Mouse (Mus musculus) kidney, embryonic 16.5 days (tissue): ENCODE measurements around the gene Rgs9. TPM values are rescaled to one million over a fixed set of nuclear protein-coding genes. Genes with fewer than 3 reads are reported as not detected.

ENCODE experiments used
- ATAC-seq: fragments of 200-750 bp; cut with Nextera tagmentation; 2 replicates; pipeline ENCODE4 v1.8.0; 2017; ENCODE audit warnings: moderate TSS enrichment; ENCODE audit not compliant: low FRiP score, low TSS enrichment
- H3K27ac ChIP-seq: fragments of 300-500 bp; sonication (generic); 2 replicates; pipeline ENCODE4 v1.5.1; 2014; ENCODE audit warnings: low read length
- H3K27me3 ChIP-seq: fragments of 300-500 bp; sonication (generic); 2 replicates; pipeline ENCODE4 v1.6.1; 2014; ENCODE audit warnings: low read length, control low read depth, mixed read lengths; ENCODE audit not compliant: insufficient read depth
- H3K36me3 ChIP-seq: fragments of 300-500 bp; sonication (generic); 2 replicates; pipeline ENCODE4 v1.6.1; 2014; ENCODE audit warnings: low read length, control low read depth, mixed read lengths; ENCODE audit not compliant: insufficient read depth
- H3K4me1 ChIP-seq: fragments of 300-500 bp; sonication (generic); 2 replicates; pipeline ENCODE4 v1.6.1; 2014; ENCODE audit warnings: low read length, control low read depth, mixed read lengths; ENCODE audit not compliant: insufficient read depth
- H3K4me2 ChIP-seq: fragments of 300-500 bp; sonication (generic); replicated peaks from 2 replicates; pipeline ENCODE4 v1.6.1; 2014; ENCODE audit warnings: low read depth, low read length
- H3K4me3 ChIP-seq: fragments of 300-500 bp; sonication (generic); 2 replicates; pipeline ENCODE4 v1.5.1; 2014; ENCODE audit warnings: mild to moderate bottlenecking, low read length
- H3K9ac ChIP-seq: fragments of 300-500 bp; sonication (generic); replicated peaks from 2 replicates; pipeline ENCODE4 v1.6.1; 2014; ENCODE audit warnings: low read length
- H3K9me3 ChIP-seq: fragments of 300-500 bp; sonication (generic); 2 replicates; pipeline ENCODE4 v1.6.1; 2016; ENCODE audit warnings: low read length, control low read depth
- WGBS: fragments of 180-500 bp; shearing (Covaris S2); extraction: QIAGEN DNeasy Blood & Tissue Kit; methylation state at CpG from one replicate; pipeline ENCODE4 v1.1.7; 2014; 5-methylcytosine and 5-hydroxymethylcytosine counted together
- polyA plus RNA-seq: library from polyadenylated mRNA; unstranded; fragments of >200 nt; fragmentation: Nextera tagmentation; extraction: Ambion mirVana; gene quantifications from 2 replicates; pipeline ENCODE4 v1.2.1, GENCODE M21; 2015

Gene Rgs9
- polyA plus RNA-seq, 1 experiment from 2014 or later = 1.2 TPM

DNA sequence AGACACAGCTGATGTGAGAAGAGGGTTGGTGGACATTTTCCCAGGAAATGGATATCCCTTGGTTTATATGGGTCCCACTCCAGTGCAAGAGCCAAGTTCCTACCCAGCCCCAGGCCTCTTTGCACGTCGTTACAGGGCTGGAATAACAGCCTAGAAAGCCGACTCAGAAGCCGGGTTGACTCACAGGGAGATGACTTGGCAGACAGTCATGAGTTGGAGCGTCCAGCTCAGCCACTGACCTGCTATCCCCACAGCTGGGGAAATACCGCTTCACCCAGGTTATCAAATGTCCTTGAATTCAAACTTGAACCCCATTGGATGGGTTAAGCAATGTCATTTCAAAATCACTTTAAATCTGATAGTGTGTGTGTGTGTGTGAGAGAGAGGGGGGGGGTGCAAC, 34.8 kb upstream of the Rgs9 start:
- Histone ChIP-seq H3K4me3 (no peak overlapping the region), H3K9ac (no peak overlapping the region), H3K27ac (no peak overlapping the region), H3K9me3 (no peaks in the 10 kb centered on the region), H3K36me3 (no peaks in the 10 kb centered on the region), H3K4me1 (peaks cover 4% of the 10 kb centered on the region; the same call in 1 of the 2 replicates), H3K27me3 (no peaks in the 10 kb centered on the region), H3K4me2 (no peak overlapping the region)
- no peak for ATAC-seq
- WGBS = 59% methylated on average over 6 of the region's 6 CpGs

DNA sequence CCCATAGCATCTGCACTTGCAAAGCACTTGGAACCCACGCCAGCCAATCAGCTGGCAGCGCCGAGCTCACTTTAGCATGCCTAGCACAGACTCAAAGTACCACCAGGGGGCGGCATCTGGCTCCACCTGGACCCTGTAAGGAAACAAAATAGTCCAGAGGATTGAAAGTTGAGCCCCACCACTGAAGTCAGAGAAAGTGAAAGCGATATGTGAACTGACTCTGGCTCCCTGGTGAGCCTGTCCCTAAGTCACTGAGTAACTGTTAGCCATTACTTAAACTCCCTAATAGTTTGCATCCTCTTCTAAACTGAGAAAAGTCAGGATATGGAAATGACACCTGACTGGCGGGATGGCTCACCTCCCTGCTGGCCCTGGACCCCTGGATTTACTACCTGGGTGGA, 33.5 kb upstream of the Rgs9 start:
- Histone ChIP-seq H3K9me3 (no peaks in the 10 kb centered on the region), H3K27me3 (no peaks in the 10 kb centered on the region), H3K27ac (no peak overlapping the region), H3K4me2 (peak overlapping the region; percentile 62), H3K9ac (peak overlapping the region; percentile 64), H3K4me1 (peaks cover 4% of the 10 kb centered on the region; the same call in 1 of the 2 replicates), H3K4me3 (peak overlapping the region; percentile 44), H3K36me3 (no peaks in the 10 kb centered on the region)
- ATAC-seq = peak; percentile 95
- WGBS = 5% methylated on average over 6 of the region's 6 CpGs

DNA sequence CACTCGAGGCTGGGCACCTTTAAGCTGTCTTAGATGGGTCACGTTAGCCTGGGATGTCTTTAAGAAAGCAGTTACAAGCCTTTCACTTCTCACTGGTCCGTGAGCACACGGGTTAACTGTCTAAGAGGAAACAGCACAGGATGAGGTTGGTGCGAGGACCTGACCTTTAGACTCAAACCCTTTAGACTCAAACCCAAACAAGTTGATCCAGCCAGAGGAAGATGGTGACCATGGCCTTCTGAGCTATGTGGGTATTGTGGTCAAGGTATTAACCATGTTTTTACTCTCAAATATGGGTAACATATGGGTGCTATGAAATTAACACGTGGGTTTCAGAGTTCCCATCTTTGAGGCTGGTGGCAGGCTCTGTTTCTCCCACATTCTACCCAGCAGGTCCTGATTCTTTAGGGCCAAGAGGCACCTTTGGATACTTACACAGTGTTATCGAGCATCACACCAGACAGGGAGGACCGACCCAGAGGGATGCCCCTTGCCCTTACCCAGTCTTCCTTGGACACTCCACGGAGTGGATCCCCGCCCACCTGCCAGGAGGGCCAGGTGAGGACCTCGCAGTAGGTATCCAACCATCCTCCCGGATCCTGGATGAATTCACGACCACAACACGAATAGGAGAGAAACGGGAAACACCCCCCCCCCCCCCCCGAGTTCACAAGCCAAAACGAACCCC, 32.9 kb upstream of the Rgs9 start:
- H3K9me3 ChIP-seq = no peaks in the 10 kb centered on the region
- peaks cover 4% of the 10 kb centered on the region; the same call in 1 of the 2 replicates for H3K4me1 ChIP-seq
- H3K27me3 ChIP-seq = no peaks in the 10 kb centered on the region
- H3K9ac ChIP-seq = no peak overlapping the region
- no peaks in the 10 kb centered on the region for H3K36me3 ChIP-seq
- whole genome bisulfite sequencing = 35% methylated on average over 17 of the region's 17 CpGs
- ATAC-seq = peak; percentile 71
- peak overlapping the region; percentile 44 for H3K4me3 ChIP-seq
- peak overlapping the region; percentile 62 for H3K4me2 ChIP-seq
- no peak overlapping the region for H3K27ac ChIP-seq

DNA sequence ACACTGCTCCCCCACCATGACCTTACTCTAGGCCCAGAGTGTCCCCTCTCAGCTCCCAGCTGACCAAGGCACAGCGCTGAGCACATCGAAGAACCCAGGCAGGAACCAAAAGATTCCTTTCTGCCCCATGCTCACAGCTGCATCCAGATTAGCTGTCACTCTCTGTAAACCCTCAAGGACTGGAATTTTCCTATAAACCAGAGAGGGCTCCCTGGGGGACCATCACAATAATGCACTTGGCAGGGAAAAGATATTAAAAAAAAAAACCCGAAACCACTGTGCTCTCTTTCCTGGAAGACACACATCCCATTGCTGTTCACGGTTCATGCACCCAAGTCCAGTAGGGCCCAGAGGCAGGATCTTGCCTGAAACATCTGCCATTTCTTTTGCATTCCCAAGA, 31.4 kb upstream of the Rgs9 start:
- Histone ChIP-seq H3K9me3 (no peaks in the 10 kb centered on the region), H3K36me3 (no peaks in the 10 kb centered on the region), H3K4me3 (no peak overlapping the region), H3K9ac (no peak overlapping the region), H3K4me2 (no peak overlapping the region), H3K27me3 (no peaks in the 10 kb centered on the region), H3K4me1 (peaks cover 4% of the 10 kb centered on the region; the same call in 1 of the 2 replicates), H3K27ac (no peak overlapping the region)
- no peak for ATAC-seq
- 56% methylated on average over 4 of the region's 4 CpGs for WGBS

DNA sequence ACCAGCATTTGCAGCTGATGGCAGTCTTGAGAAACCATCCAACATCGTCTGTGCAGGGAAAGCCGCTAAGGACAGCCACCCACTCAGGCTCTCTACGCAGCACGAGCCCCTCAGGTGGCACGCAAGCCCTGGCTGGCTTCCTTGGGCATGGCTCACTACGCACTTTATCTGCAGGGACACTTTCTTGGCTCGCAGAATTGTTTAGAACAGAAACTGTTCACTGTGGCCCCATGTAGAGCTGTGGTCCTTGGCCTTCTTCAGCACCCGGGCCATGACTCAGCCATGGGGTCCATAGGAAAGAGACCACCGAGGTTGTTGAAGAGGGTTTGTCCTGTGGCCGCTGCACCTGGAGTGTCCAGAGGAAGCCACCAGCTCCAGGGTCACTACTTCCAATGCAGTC, 30.0 kb upstream of the Rgs9 start:
- Histone ChIP-seq H3K27me3 (no peaks in the 10 kb centered on the region), H3K36me3 (no peaks in the 10 kb centered on the region), H3K4me2 (no peak overlapping the region), H3K9me3 (no peaks in the 10 kb centered on the region), H3K9ac (no peak overlapping the region), H3K4me3 (no peak overlapping the region), H3K4me1 (peaks cover 4% of the 10 kb centered on the region; the same call in 1 of the 2 replicates), H3K27ac (no peak overlapping the region)
- 87% methylated on average over 10 of the region's 10 CpGs for WGBS
- no peak for ATAC-seq

DNA sequence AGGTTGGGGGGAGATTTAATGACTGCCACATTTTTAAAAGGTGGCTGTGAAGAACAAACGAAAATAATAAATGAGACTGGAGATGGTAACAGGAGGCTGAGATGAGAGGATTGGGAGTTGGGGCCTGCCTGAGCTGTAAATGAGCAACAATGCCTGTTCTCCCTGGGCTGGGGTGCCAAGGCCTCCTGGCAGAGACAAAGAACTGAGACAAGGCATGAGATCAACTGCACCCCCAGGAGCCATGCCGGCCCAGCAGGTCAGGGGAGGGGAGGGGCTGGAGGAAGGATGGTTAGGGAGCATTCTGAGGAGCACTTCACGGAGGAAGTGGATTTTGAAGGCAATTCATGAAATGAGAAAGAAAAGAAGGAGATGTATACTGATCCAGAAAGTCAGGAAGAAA, 29.5 kb upstream of the Rgs9 start:
- WGBS = 42% methylated on average over 3 of the region's 3 CpGs
- no peak for ATAC-seq

DNA sequence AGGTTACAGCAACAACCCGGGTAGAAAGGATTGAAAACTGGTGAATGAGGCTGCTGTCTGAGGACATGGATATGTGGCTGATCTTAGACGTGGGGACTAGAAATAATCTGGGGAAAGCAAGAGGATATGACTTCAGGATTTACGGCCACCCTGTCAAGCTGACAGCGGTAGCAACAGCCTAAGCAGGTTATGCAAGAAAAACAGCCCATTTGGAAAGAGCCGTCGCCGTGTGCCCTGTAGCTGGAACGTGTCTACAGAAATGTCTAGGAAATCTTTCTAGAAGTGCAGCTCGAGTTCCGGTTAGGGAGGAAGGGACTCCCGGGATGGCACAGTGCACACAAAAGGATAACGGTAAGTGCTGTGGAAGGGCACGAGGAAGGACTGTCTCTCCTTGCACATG, 28.3 kb upstream of the Rgs9 start:
- H3K36me3 ChIP-seq = no peaks in the 10 kb centered on the region

More for the DNA sequence above, 29.5 kb upstream of the Rgs9 start:
- Histone ChIP-seq H3K4me3 (no peak overlapping the region), H3K27ac (no peak overlapping the region), H3K36me3 (no peaks in the 10 kb centered on the region), H3K9me3 (no peaks in the 10 kb centered on the region), H3K9ac (no peak overlapping the region), H3K4me1 (peaks cover 4% of the 10 kb centered on the region; the same call in 1 of the 2 replicates), H3K4me2 (no peak overlapping the region), H3K27me3 (no peaks in the 10 kb centered on the region)

DNA sequence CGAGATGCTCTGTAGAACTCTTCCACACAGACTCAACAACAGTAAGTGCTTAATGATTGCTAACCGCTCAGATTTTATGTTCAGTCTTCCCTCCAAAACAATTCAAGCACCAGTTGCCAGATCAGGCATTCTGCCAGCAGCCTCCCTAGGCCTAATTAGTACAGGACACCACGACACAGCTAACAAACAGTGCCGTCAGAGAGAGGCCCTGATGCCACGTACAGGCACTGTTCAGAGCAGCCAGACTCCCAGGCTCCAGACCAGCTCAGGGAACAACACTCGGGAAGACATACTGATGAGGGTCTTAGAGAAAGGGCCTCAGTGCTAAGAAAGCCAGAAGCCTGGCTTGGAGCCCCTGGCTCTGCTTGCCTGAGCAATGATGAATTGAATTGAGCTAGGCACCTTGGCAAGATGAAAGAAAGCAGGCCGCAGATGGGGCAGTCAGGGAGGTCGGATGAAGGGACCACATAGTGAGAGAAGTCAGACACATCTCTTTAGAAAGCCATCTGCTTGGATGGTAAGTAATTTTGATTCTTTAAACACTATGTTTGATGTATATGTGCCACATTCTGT, 22.5 kb upstream of the Rgs9 start:
- Histone ChIP-seq H3K4me2 (no peak overlapping the region), H3K36me3 (no peaks in the 10 kb centered on the region), H3K27ac (no peak overlapping the region), H3K4me1 (no peaks in the 10 kb centered on the region), H3K4me3 (no peak overlapping the region), H3K27me3 (no peaks in the 10 kb centered on the region), H3K9me3 (no peaks in the 10 kb centered on the region), H3K9ac (no peak overlapping the region)
- 61% methylated on average over 8 of the region's 8 CpGs for WGBS
- ATAC-seq = no peak

More for the DNA sequence above, 28.3 kb upstream of the Rgs9 start:
- Histone ChIP-seq H3K9ac (no peak overlapping the region), H3K9me3 (no peaks in the 10 kb centered on the region), H3K27me3 (no peaks in the 10 kb centered on the region), H3K4me2 (no peak overlapping the region), H3K4me1 (no peaks in the 10 kb centered on the region), H3K4me3 (no peak overlapping the region), H3K27ac (no peak overlapping the region)
- 29% methylated on average over 13 of the region's 13 CpGs for WGBS
- ATAC-seq = no peak

DNA sequence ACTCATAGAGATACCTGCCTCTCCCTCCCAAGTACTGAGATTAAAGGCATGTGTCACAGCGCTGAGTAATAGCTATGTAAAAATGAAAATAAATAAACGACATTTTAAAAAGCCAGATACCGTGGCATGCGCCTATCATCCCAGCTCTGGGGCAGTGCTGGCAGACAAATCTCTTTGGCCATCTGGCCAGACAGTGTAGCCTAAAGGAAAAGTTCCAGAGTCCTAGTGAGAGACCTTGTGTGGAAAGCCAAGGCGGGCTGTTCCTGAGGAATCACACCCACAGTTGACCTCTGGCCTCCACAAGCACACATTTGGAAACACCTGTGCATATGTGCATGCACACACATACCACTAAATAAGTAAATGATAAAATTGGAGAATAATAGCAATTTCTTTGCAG, 22.0 kb upstream of the Rgs9 start:
- ATAC-seq = no peak

DNA sequence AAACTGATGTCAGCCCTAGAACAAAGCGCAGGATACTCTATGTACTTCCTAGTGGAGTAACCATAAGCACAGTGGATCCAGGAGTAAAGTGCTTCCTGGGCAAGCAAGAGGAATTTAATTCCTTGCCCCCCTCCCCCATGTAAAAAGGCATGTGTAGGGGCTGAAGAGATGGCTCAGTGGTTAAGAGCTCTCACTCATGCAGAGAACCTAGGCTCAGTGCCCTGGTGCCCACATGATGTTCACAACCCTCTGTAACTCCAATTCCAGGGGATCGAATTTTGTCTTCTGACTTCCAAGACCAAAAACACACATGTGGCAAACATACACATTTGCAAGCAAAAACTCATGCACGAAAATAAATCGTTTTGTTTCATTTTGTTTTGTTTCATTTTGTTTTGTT, 21.5 kb upstream of the Rgs9 start:
- 92% methylated on average over 4 of the region's 4 CpGs for WGBS
- H3K4me1 ChIP-seq = no peaks in the 10 kb centered on the region
- no peak overlapping the region for H3K4me3 ChIP-seq
- no peak overlapping the region for H3K27ac ChIP-seq
- H3K9me3 ChIP-seq = no peaks in the 10 kb centered on the region
- no peak overlapping the region for H3K4me2 ChIP-seq
- no peak for ATAC-seq
- no peaks in the 10 kb centered on the region for H3K36me3 ChIP-seq
- H3K27me3 ChIP-seq = no peaks in the 10 kb centered on the region
- no peak overlapping the region for H3K9ac ChIP-seq

More for the DNA sequence above, 22.0 kb upstream of the Rgs9 start:
- Histone ChIP-seq H3K36me3 (no peaks in the 10 kb centered on the region), H3K4me3 (no peak overlapping the region), H3K4me2 (no peak overlapping the region), H3K9ac (no peak overlapping the region), H3K9me3 (no peaks in the 10 kb centered on the region), H3K27me3 (no peaks in the 10 kb centered on the region), H3K27ac (no peak overlapping the region), H3K4me1 (no peaks in the 10 kb centered on the region)
- 87% methylated on average over 5 of the region's 5 CpGs for WGBS
